Mouse (Mus musculus): ENCODE results near the gene Tmem186.

DNA sequence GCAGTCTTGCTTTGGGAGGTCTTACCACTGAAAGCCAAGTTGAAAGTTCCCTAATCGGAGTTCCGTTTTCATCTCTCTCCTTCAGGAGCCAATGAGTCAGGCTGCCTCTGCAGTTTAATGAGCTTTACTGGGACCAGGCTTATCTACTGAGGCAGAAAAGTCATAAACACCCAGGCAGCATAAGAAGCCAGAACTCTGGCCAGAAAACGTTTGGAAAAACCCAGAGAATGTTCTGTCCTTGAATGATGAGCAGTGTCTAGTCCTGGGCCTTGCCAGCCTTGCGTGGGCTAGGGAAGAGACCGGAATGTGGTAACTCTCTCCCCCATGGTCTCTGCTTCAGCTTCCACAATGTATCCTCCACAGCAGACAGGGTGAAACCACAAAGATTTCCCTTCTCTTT is 52.5 kb downstream of the Tmem186 start:
- no peak for TF ChIP-seq TCF3 (IDR thresholded peaks at IDR 0.05; ENCODE audit: insufficient read length, low read depth)
- TF ChIP-seq USF1 (IDR thresholded peaks at IDR 0.05; ENCODE audit: low read depth): no peak
- no peak for TF ChIP-seq E2F4 (IDR thresholded peaks at IDR 0.05; ENCODE audit: insufficient read depth)
- TF ChIP-seq TCF12 (IDR thresholded peaks at IDR 0.05; ENCODE audit: insufficient read depth, poor library complexity, severe bottlenecking): no peak
